Mouse (Mus musculus) limb, embryonic 10.5 days (tissue): ENCODE results near the gene A230050P20Rik. TPM values are rescaled to one million over a fixed set of nuclear protein-coding genes. Genes with fewer than 3 reads are reported as not detected.
A peak's percentile ranks its signal among the peaks of the same experiment; 100 is the strongest.

Experiments used
- DNase-seq: peaks from one replicate; pipeline ENCODE4 v3.0.0-alpha.2; 2017; ENCODE audit warnings: low spot score
- H3K27ac ChIP-seq: fragments of 300-500 bp; sonication (generic); 2 replicates; pipeline ENCODE4 v1.5.1; 2016; ENCODE audit warnings: mild to moderate bottlenecking
- H3K27me3 ChIP-seq: fragments of 300-500 bp; sonication (generic); 2 replicates; pipeline ENCODE4 v1.6.1; 2016; ENCODE audit warnings: low read depth, mild to moderate bottlenecking; ENCODE audit not compliant: poor library complexity, severe bottlenecking
- H3K36me3 ChIP-seq: fragments of 300-500 bp; sonication (generic); 2 replicates; pipeline ENCODE4 v1.6.1; 2016; ENCODE audit warnings: mild to moderate bottlenecking, moderate library complexity
- H3K4me1 ChIP-seq: fragments of 300-500 bp; sonication (generic); 2 replicates; pipeline ENCODE4 v1.6.1; 2016
- H3K4me3 ChIP-seq: fragments of 300-500 bp; sonication (generic); 2 replicates; pipeline ENCODE4 v1.5.1; 2016; ENCODE audit warnings: mild to moderate bottlenecking, moderate library complexity
- H3K9me3 ChIP-seq: fragments of 300-500 bp; sonication (generic); replicated peaks from 2 replicates; pipeline ENCODE4 v1.6.1; 2016; ENCODE audit warnings: mild to moderate bottlenecking
- WGBS: fragments of 180-500 bp; shearing (Covaris S2); methylation state at CpG from one replicate; pipeline ENCODE4 v1.1.7; 2016; 5-methylcytosine and 5-hydroxymethylcytosine counted together
- polyA plus RNA-seq: library from polyadenylated mRNA; unstranded; fragments of >200 nt; fragmentation: Nextera tagmentation; extraction: Ambion mirVana; gene quantifications from 2 replicates; pipeline ENCODE4 v1.2.1, GENCODE M21; 2016

Gene A230050P20Rik
- polyA plus RNA-seq, 1 experiment from 2014 or later, result 1.8 TPM

DNA sequence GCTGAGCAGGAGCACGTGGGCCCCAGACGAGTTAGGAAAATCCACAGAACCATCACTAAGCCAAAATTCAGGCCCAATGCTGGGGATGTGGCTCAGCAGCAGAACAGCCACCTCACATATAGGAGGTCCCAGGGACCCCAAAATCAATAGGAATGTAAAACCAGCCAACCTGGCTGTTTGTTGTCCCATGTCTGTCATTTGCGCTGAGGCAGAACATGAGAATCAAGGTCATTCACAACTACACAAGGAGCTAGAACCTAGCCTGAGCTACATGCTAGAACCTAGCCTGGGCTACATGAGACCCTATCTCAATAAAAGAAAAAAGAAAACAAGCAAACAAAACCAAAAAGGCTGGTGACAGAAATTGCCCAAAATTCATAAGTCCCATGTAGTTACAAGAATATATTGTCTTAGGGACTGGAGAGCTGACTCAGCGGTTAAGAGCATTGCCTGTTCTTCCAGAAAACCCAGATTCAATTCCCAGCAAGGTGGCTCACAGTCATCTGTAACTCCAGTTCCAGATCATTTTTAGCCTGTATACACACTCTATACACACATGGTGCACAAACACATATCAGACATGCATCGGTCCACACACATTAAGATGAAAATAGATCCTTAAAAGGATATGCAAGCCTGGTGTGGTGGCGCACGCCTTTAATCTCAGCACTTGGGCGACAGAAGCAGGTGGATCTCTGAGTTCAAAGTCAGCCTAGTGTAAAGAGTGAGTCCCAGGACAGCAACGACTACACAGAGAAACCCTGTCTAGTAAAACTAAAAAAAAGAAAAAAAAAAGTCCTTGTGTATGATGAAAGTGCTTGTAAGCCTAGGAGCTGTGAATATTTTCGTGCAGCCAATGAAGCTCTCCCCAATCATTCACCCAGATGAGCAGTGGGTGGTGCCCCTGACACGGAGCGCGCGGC is 8.9 kb downstream of the A230050P20Rik start:
- no peak for DNase-seq
- WGBS, result 37% methylated on average over 14 of the region's 14 CpGs
- Histone ChIP-seq H3K27ac (peak overlapping the region; percentile 90), H3K4me3 (peak overlapping the region; percentile 57), H3K27me3 (no peaks in the 10 kb centered on the region), H3K9me3 (0 out of 2 replicates have a peak, but pooled peaks cover 1% of the 10 kb centered on the region), H3K4me1 (peaks cover 18% of the 10 kb centered on the region), H3K36me3 (no peaks in the 10 kb centered on the region)

DNA sequence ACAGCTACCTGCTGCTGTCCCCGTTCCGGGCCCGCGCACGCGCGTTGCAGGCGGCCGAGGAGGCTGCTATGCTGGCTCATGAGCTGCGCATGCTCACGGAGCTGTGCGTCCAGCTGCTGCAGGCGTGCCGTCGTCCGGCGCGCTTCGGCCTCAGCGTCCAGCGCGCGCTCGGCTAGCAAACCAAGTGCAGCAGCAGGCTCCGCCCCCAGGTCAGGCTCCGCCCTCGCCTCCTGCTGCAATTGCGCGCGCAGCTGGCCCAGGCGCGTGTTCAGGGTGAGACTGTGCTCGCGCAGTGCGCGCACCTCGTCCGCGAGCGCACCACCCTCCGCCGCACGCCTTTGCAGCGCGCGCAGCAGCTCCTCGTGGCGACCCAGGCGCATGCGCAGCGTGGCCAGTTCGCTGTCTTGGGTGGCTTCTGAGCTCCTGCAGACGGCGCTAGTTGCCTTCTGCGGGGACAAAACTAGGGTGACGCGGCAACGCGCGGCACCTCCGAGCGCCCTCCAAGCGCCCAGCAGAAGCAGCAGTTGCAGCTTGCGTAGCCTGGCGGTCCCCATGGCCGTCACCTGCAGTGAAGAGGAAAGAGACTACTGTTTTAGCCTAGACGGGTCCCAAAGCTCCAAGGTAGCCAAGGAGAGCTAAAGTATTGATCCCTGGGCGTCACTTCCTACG is 9.7 kb downstream of the A230050P20Rik start:
- Histone ChIP-seq H3K27me3 (no peaks in the 10 kb centered on the region), H3K4me1 (peaks cover 18% of the 10 kb centered on the region), H3K36me3 (no peaks in the 10 kb centered on the region), H3K4me3 (peak overlapping the region; percentile 57), H3K9me3 (0 out of 2 replicates have a peak, but pooled peaks cover 1% of the 10 kb centered on the region), H3K27ac (peak overlapping the region; percentile 90)
- peak; percentile 100 for DNase-seq
- WGBS, result under 1% methylated on average over 69 of the region's 69 CpGs

DNA sequence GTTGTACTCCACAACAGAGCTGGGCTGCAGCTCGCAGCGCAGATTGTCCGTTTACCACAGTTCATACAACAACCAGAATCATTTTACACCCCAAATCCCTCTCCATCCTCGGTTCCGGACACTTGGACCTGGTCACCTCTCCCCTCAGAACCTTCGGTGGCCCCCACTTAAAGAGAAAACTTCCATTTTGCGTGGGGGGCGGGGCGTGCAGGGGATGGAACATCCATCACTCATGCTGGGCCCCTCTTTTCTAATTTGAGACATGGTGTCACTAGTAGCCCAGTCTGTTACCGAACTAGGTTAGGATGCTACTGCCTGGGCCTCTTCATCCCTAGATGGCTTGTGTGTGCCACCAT is 10.2 kb downstream of the A230050P20Rik start:
- 23% methylated on average over 10 of the region's 10 CpGs for WGBS
- H3K36me3 ChIP-seq, result no peaks in the 10 kb centered on the region
- DNase-seq, result no peak
- 0 out of 2 replicates have a peak, but pooled peaks cover 1% of the 10 kb centered on the region for H3K9me3 ChIP-seq
- H3K27me3 ChIP-seq, result no peaks in the 10 kb centered on the region
- H3K4me1 ChIP-seq, result peaks cover 18% of the 10 kb centered on the region
- peak overlapping the region; percentile 57 for H3K4me3 ChIP-seq
- H3K27ac ChIP-seq, result peak overlapping the region; percentile 90

DNA sequence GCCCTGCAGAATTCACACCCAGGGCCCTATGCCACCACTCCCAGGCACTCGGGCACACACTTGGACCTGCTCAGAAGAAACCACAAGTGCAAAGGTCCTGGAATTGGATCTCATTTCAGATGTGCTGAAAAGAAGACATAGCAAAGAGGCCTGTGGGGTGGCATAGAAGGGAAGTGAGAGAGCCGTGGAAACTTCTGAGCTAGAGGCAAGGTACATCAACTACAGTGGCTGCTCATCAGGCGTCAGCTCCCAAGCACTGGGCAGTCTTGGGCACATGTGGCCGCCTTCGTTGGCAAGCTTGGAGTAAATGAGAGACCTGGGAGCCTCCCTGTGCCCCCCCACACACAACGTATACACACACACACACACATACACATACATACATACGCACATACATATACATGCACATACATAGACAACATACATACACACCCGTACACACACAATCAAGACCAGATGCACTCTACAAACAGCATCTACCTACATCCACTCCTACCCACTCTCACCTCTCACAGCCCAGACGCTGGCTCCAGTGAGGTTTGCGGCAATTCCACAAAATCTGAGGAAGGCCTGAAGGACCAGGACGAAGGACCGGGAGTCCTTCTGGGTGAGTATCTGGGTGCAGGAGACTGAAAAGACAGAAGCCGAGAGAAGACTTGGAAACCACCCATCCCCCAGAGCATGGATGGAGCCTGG is 10.8 kb downstream of the A230050P20Rik start, which contains the start of gene Angptl6:
Angptl6 (minus strand) TSS at position 631 of the 696 bp plus-strand sequence.
- DNase-seq, result no peak
- Histone ChIP-seq H3K4me1 (peaks cover 18% of the 10 kb centered on the region), H3K9me3 (0 out of 2 replicates have a peak, but pooled peaks cover 1% of the 10 kb centered on the region), H3K27ac (peak within 1 kb of the TSS; percentile 90), H3K4me3 (peak within 1 kb of the TSS; percentile 57), H3K27me3 (no peaks in the 10 kb centered on the region), H3K36me3 (no peaks in the 10 kb centered on the region)
- WGBS, result 92% methylated on average over 13 of the region's 13 CpGs

DNA sequence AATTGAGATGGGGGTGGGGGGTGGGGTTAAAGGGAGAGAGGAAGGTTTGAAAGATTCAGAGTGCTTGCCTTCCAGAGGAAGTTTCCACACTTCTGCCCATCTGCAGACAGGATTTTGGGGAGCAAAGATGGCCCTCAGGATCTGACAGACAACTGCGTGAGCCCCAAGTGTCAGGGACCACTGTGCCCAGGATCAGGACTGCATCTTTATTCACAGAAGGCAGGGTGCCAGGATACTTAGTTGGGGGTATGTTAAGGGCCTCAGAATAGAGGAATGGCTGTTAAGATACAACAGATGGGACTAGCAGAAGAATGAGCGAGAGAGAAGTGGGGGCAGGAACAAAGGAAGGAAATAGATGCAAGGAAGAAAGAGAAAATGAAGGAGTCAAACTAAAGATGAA is 18.1 kb downstream of the A230050P20Rik start:
- Histone ChIP-seq H3K9me3 (no peaks in the 10 kb centered on the region), H3K27me3 (no peaks in the 10 kb centered on the region), H3K4me1 (peaks cover 16% of the 10 kb centered on the region), H3K27ac (no peak overlapping the region), H3K36me3 (peaks cover 25% of the 10 kb centered on the region), H3K4me3 (no peak overlapping the region)
- 97% methylated on average over 2 of the region's 2 CpGs for WGBS
- no peak for DNase-seq

DNA sequence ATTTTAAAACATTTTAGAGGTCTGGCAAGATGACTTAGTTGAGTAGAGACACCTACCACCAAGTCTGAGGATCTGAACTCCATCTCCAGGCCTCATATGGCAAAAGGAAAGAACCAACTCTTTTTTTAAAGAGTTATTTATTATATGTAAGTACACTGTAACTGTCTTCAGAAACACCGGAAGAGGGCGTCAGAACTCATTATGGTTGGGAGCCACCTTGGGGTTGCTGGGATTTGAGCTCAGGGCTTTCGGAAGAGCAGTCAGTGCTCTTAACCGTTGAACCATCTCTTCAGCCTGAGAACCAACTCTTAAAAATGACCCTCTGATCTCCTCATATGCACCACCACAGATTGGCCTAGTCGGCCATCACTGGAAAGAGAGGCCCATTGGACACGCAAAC is 18.7 kb downstream of the A230050P20Rik start:
- no peaks in the 10 kb centered on the region for H3K9me3 ChIP-seq
- H3K4me1 ChIP-seq, result peaks cover 18% of the 10 kb centered on the region
- no peak overlapping the region for H3K4me3 ChIP-seq
- H3K27me3 ChIP-seq, result no peaks in the 10 kb centered on the region
- no peak for DNase-seq
- no peak overlapping the region for H3K27ac ChIP-seq
- WGBS, result 88% methylated on average over 6 of the region's 6 CpGs
- H3K36me3 ChIP-seq, result peaks cover 31% of the 10 kb centered on the region

DNA sequence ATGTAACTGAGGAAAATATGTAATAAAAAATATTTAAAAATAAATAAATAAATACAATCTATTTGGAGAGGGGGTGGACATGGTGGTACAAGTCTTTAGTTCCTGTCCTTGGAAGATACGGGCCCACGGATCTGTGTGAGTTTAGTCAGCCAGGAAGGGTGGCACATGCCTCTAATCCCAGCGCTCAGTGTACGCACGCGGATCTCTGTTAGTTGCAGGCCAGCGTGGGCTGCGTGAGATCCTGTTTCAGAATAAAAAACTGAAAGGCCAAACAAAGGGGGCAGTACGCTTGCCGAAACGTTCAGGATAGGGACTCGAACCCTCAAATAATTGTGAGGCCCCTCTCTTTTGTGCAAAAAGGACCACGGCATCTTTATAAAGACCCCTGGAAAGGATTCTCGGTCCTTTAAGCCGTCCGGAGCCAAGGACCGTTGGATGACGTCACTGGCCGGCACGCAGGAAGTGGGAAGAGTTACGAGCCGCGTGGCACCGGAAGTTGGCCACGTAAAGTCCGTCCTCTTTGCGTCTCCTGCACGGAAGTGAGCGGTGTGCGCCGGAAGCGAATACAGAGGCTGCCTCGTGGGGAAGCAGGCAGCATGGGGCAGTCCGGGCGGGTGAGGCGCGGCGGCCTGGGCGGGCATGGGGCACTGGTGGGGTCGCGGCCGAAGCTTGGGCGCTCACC is 19.4 kb downstream of the A230050P20Rik start, which contains the start of gene Ppan:
Ppan (plus strand) TSS at position 472 of the 682 bp plus-strand sequence.
- H3K36me3 ChIP-seq, result peaks cover 38% of the 10 kb centered on the region
- WGBS, result under 1% methylated on average over 43 of the region's 43 CpGs
- no peaks in the 10 kb centered on the region for H3K27me3 ChIP-seq
- peak; percentile 96 for DNase-seq
- peak within 1 kb of the TSS; percentile 93 for H3K27ac ChIP-seq
- H3K9me3 ChIP-seq, result no peaks in the 10 kb centered on the region
- H3K4me3 ChIP-seq, result peak within 1 kb of the TSS; percentile 98
- peaks cover 18% of the 10 kb centered on the region for H3K4me1 ChIP-seq

DNA sequence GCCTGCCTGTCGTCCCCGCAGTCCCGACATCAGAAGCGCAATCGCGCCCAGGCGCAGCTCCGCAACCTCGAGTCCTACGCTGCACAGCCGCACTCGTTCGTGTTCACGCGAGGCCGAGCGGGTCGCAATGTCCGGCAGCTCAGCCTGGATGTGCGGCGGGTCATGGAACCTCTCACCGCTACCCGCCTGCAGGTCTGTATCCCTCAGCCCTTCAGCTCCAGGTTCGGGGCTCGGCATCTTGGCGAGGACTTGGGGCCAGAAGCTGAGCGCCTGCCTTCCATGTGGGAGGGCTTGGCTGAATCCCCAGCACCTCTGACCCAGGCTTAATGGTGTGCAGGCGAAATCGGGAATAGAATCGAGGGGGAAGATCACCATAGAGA is 19.9 kb downstream of the A230050P20Rik start:
- peaks cover 18% of the 10 kb centered on the region for H3K4me1 ChIP-seq
- H3K27ac ChIP-seq, result peak overlapping the region; percentile 93
- H3K9me3 ChIP-seq, result no peaks in the 10 kb centered on the region
- peak overlapping the region; percentile 98 for H3K4me3 ChIP-seq
- under 1% methylated on average over 30 of the region's 30 CpGs for WGBS
- DNase-seq, result no peak
- H3K36me3 ChIP-seq, result peaks cover 43% of the 10 kb centered on the region
- no peaks in the 10 kb centered on the region for H3K27me3 ChIP-seq

DNA sequence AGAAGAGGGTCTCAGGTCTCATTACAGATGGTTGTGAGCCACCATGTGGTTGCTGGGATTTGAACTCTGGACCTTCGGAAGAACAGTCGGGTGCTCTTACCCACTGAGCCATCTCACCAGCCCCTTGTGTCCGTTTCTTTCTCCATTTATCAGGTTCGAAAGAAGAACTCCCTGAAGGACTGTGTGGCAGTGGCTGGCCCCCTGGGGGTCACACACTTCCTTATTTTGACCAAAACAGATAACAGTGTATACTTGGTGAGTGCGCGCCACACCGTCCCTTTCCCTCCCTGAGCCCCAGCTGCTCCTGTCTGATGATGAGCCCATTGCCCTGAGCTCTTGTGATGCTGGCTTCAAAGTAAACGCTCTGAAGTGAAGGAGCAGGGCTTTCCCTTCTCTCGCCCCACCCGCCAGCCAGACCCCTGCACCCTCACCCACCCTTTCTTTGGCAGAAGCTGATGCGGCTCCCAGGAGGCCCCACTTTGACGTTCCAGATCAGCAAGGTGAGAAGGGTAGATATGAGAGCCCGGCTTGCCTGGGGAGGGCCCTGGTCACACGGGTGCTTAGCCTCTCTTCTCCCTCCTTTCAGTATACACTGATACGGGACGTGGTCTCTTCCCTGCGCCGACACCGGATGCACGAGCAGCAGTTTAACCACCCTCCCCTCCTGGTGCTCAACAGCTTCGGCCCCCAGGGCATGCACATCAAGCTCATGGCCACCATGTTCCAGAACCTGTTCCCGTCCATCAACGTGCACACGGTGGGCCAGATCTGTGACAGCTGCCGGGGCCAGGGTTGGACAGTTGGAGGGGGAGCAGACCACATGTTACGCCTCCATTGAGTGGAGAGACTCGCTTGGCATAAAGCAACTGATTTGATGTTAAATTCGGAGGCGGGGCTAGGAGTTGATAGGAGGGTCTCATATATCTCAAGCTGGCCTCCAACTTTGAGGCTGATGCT is 21.0 kb downstream of the A230050P20Rik start:
- DNase-seq, result no peak
- H3K9me3 ChIP-seq, result no peaks in the 10 kb centered on the region

DNA sequence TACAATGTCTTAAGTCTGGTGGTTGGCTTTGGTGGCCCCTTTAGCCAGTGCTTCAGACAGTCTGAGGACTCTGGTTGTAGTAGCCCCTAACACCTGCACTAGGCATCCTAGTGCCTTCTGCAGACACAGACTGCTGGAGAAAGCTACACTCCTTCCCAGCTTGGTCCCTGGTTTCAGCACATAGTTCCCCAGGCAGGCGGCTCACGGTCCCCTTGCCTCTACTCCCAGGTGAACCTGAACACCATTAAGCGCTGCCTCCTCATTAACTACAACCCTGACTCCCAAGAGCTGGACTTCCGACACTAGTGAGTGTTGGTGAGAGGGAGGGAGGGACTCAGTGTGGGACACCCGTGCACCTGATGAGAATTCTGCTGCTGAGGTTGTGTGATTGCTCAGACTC is 22.0 kb downstream of the A230050P20Rik start:
- Histone ChIP-seq H3K4me1 (peaks cover 18% of the 10 kb centered on the region), H3K9me3 (no peaks in the 10 kb centered on the region), H3K27me3 (no peaks in the 10 kb centered on the region), H3K36me3 (peaks cover 63% of the 10 kb centered on the region), H3K4me3 (peak overlapping the region; percentile 98; the same call in 1 of the 2 replicates), H3K27ac (no peak overlapping the region)
- no peak for DNase-seq
- WGBS, result 91% methylated on average over 5 of the region's 5 CpGs

More for the DNA sequence above, 21.0 kb downstream of the A230050P20Rik start:
- Histone ChIP-seq H3K27me3 (no peaks in the 10 kb centered on the region), H3K4me3 (peak overlapping the region; percentile 98), H3K27ac (no peak overlapping the region), H3K4me1 (peaks cover 18% of the 10 kb centered on the region), H3K36me3 (peaks cover 54% of the 10 kb centered on the region)
- 87% methylated on average over 29 of the region's 29 CpGs for WGBS

DNA sequence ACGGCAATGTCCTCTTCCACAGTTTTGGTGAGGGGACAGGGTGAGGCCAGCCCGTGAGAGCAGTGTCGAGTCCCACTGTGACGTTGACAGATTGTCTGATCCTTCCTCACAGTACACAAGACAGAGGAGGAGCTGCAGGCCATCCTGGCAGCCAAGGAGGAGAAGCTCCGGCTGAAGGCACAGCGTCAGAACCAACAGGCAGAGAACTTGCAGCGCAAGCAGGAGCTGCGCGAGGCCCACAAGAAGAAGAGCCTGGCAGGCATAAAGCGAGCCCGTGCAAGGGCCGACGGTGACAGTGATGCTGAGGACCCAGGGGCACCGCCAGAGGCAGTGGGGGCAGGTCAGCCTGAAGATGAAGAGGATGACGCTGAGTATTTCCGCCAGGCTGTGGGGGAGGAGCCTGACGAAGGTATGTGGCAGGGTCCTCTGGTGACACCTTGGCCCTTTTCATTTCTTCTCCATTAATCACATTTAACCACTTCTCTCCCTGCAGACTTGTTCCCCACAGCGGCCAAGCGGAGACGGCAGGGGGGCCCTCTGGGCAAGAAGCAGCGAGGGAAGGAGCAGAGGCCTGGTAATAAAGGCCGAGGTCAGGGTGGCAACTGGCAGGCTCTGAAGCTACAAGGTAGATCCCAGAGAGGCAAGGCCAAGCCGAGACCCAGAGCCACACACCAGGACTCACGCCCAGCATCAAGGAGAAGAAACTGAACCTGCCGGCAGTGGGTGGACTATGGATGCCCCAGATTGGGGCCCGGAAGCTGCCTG is 23.1 kb downstream of the A230050P20Rik start:
- H3K4me1 ChIP-seq, result peaks cover 18% of the 10 kb centered on the region
- WGBS, result 77% methylated on average over 26 of the region's 26 CpGs
- H3K9me3 ChIP-seq, result no peaks in the 10 kb centered on the region
- no peak overlapping the region for H3K27ac ChIP-seq
- H3K4me3 ChIP-seq, result no peak overlapping the region
- no peak for DNase-seq
- H3K36me3 ChIP-seq, result peaks cover 74% of the 10 kb centered on the region
- no peaks in the 10 kb centered on the region for H3K27me3 ChIP-seq
